Mouse (Mus musculus) embryonic facial prominence, embryonic 15.5 days (tissue): Measurements from ENCODE around the gene Sorcs2. TPM values are rescaled to one million over a fixed set of nuclear protein-coding genes. Genes with fewer than 3 reads are reported as not detected.

Source experiments
- ATAC-seq: fragments of 200-750 bp; cut with Nextera tagmentation; 2 replicates; pipeline ENCODE4 v1.8.0; 2017; ENCODE audit warnings: low read depth, moderate TSS enrichment; ENCODE audit not compliant: insufficient number of reproducible peaks, low FRiP score, low TSS enrichment
- H3K27ac ChIP-seq: fragments of 300-500 bp; sonication (generic); replicated peaks from 2 replicates; pipeline ENCODE4 v1.5.1; 2015; ENCODE audit warnings: mild to moderate bottlenecking, inconsistent platforms
- H3K27me3 ChIP-seq: fragments of 300-500 bp; sonication (generic); 2 replicates; pipeline ENCODE4 v1.6.1; 2015; ENCODE audit warnings: inconsistent platforms
- H3K36me3 ChIP-seq: fragments of 300-500 bp; sonication (generic); 2 replicates; pipeline ENCODE4 v1.6.1; 2015; ENCODE audit warnings: mild to moderate bottlenecking, inconsistent platforms
- H3K4me1 ChIP-seq: fragments of 300-500 bp; sonication (generic); 2 replicates; pipeline ENCODE4 v1.6.1; 2015; ENCODE audit warnings: inconsistent platforms
- H3K4me2 ChIP-seq: fragments of 300-500 bp; sonication (generic); replicated peaks from 2 replicates; pipeline ENCODE4 v1.6.1; 2015; ENCODE audit warnings: mild to moderate bottlenecking, inconsistent platforms
- H3K4me3 ChIP-seq: fragments of 300-500 bp; sonication (generic); replicated peaks from 2 replicates; pipeline ENCODE4 v1.5.1; 2015; ENCODE audit warnings: mild to moderate bottlenecking, inconsistent platforms
- H3K9ac ChIP-seq: fragments of 300-500 bp; sonication (generic); 2 replicates; pipeline ENCODE4 v1.6.1; 2015; ENCODE audit warnings: inconsistent platforms
- H3K9me3 ChIP-seq: fragments of 300-500 bp; sonication (generic); replicated peaks from 2 replicates; pipeline ENCODE4 v1.6.1; 2016; ENCODE audit warnings: inconsistent platforms
- WGBS: fragments of 180-500 bp; shearing (Covaris S2); methylation state at CpG from one replicate; pipeline ENCODE4 v1.1.7; 2015; 5-methylcytosine and 5-hydroxymethylcytosine counted together
- polyA plus RNA-seq: library from polyadenylated mRNA; unstranded; fragments of >200 nt; fragmentation: Nextera tagmentation; extraction: Ambion mirVana; gene quantifications from 2 replicates; pipeline ENCODE4 v1.2.1, GENCODE M21; 2015

Gene Sorcs2
- polyA plus RNA-seq, 1 experiment from 2014 or later = 25.3 TPM

DNA sequence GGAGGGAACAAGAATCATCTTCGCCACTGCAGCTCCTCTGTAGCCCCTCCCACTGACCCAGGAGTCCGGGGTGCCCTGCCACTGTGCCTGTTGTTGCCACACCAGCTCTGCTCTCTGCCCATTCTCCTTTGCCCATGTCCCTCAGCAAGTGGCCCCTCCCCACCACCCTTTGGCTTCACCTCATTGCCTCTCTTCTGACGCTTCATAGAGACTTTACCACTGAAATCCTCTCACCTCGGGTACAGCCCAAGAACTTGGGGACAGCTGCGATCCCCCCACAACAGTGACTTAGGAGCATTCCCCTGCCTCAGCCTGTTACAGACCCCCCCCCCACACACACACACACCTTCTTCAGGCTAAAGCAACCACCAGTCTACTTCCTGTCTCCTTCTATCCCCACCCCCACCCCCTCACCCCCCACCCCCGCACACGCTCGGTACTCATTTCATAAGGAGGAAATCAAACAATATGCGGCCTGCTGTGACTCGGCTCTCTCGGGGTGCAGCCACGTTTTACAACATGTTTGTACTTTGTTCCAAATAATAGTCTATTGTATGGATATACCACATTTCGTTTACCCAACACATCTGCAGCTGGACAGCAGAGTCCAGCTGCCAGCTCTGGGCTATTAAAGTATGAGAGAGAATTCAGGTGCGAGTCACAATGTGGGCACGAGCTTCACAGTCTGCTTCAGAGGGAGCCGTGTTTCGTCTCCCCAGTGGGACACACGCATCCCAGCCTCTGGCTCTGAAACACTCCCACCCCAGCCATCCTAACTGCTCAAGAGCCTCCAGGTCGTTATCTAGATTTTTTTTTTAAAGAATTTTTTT lies 23.5 kb downstream of the Sorcs2 start:
- H3K4me3 ChIP-seq = no peak overlapping the region
- ATAC-seq = no peak
- H3K27ac ChIP-seq = 0 out of 2 replicates have a peak overlapping the region, but pooled peaks have one; percentile 48
- no peak overlapping the region for H3K9ac ChIP-seq
- H3K27me3 ChIP-seq = no peaks in the 10 kb centered on the region
- 40% methylated on average over 19 of the region's 19 CpGs for WGBS
- peaks cover 64% of the 10 kb centered on the region for H3K4me1 ChIP-seq
- no peaks in the 10 kb centered on the region for H3K36me3 ChIP-seq
- no peak overlapping the region for H3K4me2 ChIP-seq
- H3K9me3 ChIP-seq = no peaks in the 10 kb centered on the region

DNA sequence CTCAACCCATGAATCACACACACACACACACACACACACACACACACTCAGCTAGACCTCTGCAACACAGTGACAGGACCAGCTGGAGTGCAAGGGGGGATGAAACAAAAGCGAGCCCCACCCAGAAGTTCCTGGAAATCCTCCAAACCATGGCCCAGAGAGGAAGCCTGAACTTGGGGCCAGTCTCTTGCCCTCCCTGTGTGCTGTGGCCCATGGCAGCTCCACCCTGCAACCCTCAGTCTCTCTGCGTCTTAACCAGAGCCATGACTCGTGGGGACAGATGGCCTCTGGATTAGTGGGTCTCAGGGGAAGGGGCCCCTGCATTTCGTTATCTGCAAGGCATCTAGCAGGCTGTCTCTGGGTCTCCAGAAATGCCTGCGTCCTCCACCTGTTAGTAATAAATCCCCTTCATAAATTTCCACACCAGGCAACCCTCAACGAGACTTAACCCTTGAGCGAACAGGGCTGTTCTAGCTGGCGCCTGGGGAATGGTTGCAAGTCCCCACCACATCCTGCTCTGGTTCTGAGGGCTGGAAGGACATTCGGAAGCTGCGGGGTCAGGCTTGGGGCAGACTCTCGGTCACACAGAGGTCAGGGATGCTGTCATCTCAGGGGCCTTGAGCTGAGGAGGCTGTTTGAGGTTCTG lies 24.6 kb downstream of the Sorcs2 start:
- Histone ChIP-seq H3K9me3 (no peaks in the 10 kb centered on the region), H3K9ac (no peak overlapping the region), H3K27ac (no peak overlapping the region), H3K36me3 (no peaks in the 10 kb centered on the region), H3K4me2 (no peak overlapping the region), H3K4me1 (peaks cover 72% of the 10 kb centered on the region), H3K27me3 (no peaks in the 10 kb centered on the region), H3K4me3 (no peak overlapping the region)
- WGBS = 16% methylated on average over 11 of the region's 11 CpGs
- peak; percentile 78 for ATAC-seq

DNA sequence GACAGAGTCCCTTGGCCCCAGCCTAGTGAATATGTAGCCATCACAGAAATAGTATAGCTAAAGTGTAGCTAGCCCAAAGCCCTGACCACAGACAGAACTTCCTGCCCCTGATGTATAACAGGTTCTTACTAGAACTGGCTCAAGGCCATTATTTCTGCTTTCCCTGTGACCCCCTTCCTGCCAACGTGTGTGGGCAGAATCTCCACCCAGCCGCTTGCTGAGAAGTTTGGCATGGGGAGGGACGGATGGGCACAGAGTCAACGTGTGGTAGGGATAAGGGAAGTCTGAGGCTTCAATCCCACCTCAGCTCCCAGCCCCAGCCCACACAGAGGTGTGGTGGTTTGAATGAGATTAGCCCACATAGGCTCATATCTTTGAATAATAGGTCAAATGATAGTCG lies 26.2 kb downstream of the Sorcs2 start:
- Histone ChIP-seq H3K9ac (no peak overlapping the region), H3K27ac (no peak overlapping the region), H3K9me3 (no peaks in the 10 kb centered on the region), H3K4me2 (no peak overlapping the region), H3K27me3 (no peaks in the 10 kb centered on the region), H3K4me3 (no peak overlapping the region), H3K4me1 (peaks cover 72% of the 10 kb centered on the region), H3K36me3 (no peaks in the 10 kb centered on the region)
- WGBS = 64% methylated on average over 5 of the region's 5 CpGs
- no peak for ATAC-seq

DNA sequence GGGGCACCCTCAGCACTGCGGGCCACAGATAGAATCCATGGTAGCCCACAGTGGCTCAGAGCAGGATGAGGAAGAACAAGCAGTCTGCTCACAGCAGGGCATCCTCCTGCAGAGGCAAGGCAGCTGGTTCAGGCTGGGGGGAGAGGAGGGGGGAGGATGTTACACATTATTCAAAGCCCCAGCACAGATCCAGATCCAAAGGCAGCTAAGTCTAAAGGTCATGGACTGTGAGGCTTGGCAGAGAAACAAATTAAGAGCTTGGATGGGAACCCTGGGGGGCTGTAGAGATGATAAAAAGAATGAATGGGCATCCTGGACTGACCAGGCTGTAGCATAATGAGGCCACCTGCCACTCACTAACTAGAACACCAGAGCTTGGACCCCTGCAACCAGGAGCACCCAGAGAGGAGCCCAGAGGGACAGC lies 28.7 kb downstream of the Sorcs2 start:
- Histone ChIP-seq H3K4me1 (peaks cover 59% of the 10 kb centered on the region), H3K27ac (no peak overlapping the region)

DNA sequence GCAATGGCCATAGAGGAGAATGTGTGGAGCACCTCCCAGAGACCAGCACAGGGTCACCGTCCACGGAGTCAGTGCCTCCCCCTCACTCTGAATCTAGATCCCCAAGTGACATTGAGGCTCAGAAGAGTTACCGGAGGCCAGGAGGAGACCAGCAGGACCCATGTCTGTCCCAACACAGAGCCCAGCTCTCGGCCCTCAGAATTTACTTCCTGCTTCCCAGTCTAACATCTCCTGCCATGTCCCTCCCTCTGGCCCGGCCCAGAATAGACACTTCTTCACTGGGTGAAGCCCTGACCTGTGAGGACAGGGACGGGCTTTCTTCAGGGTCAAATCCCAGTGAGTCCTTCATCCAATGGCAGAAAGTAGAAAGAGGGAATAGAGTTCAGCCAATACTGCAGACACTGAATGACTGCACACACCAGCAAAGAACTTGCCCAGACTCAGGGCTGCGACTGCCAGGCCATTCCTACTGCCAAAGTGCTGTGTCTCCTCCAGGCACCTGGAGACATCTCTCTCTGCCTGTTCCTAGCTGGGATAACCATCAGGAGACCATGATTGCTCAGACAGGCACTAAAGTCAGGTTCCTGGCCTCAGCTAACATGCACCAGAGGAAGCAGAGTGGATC lies 29.3 kb downstream of the Sorcs2 start:
- Histone ChIP-seq H3K36me3 (no peaks in the 10 kb centered on the region), H3K4me3 (no peak overlapping the region), H3K4me2 (no peak overlapping the region), H3K27me3 (no peaks in the 10 kb centered on the region), H3K4me1 (peaks cover 53% of the 10 kb centered on the region), H3K27ac (no peak overlapping the region), H3K9me3 (no peaks in the 10 kb centered on the region), H3K9ac (no peak overlapping the region)
- 80% methylated on average over 7 of the region's 7 CpGs for WGBS
- ATAC-seq = no peak

More for the DNA sequence above, 28.7 kb downstream of the Sorcs2 start:
- Histone ChIP-seq H3K4me3 (no peak overlapping the region), H3K27me3 (no peaks in the 10 kb centered on the region), H3K9me3 (no peaks in the 10 kb centered on the region), H3K36me3 (no peaks in the 10 kb centered on the region), H3K4me2 (no peak overlapping the region), H3K9ac (no peak overlapping the region)
- 58% methylated on average over 1 of the region's 1 CpGs for WGBS
- no peak for ATAC-seq

DNA sequence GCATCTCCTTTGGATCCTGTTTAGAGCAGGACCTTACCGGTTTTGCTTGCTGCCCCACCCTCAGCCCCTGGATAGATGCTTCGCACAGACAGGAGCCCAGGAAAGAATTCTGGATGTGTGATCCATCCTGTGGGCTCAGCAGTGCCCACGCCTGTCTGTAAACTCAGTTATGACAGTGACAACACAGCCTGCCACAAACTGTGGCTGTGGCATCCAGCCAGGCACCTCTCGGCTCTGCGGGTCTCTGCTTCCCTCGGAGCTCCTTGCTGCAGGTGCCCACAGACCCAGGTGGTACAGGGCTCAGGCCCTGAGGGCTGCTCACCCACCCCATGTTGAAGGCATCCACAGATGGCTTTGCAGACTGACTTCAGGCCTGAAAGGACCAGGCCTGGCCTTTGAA lies 30.0 kb downstream of the Sorcs2 start:
- H3K27ac ChIP-seq = no peak overlapping the region; the same call in 1 of the 2 replicates
- H3K4me1 ChIP-seq = peaks cover 49% of the 10 kb centered on the region
- no peaks in the 10 kb centered on the region for H3K36me3 ChIP-seq
- no peaks in the 10 kb centered on the region for H3K27me3 ChIP-seq
- H3K9me3 ChIP-seq = no peaks in the 10 kb centered on the region
- no peak for ATAC-seq
- no peak overlapping the region for H3K4me3 ChIP-seq
- H3K9ac ChIP-seq = no peak overlapping the region
- no peak overlapping the region for H3K4me2 ChIP-seq
- 60% methylated on average over 6 of the region's 6 CpGs for WGBS

DNA sequence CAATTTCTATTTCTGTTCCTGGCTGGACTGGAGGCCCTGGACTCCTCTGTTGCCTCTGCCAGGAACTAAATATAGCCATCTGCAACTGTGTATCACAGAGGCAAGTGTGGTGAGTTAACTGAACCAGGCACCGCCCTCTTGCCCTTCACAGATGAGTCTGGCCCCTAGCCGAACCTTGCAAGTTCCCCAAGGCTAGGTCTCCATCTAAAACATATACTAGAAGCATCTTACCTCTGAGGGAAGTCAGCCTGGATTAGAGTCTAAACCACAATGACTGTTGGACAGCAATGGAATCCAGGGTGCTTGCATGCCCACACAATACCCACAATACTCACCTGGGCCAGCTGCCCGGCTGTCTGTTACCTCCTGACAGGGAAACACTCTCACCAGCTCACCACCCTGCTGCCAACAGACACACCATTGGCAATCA lies 30.7 kb downstream of the Sorcs2 start:
- Histone ChIP-seq H3K4me1 (peaks cover 44% of the 10 kb centered on the region), H3K4me3 (no peak overlapping the region), H3K27me3 (no peaks in the 10 kb centered on the region), H3K36me3 (no peaks in the 10 kb centered on the region), H3K9ac (no peak overlapping the region), H3K4me2 (no peak overlapping the region), H3K27ac (no peak overlapping the region), H3K9me3 (no peaks in the 10 kb centered on the region)
- 51% methylated on average over 3 of the region's 3 CpGs for WGBS
- no peak; the same call in 1 of the 2 replicates for ATAC-seq

DNA sequence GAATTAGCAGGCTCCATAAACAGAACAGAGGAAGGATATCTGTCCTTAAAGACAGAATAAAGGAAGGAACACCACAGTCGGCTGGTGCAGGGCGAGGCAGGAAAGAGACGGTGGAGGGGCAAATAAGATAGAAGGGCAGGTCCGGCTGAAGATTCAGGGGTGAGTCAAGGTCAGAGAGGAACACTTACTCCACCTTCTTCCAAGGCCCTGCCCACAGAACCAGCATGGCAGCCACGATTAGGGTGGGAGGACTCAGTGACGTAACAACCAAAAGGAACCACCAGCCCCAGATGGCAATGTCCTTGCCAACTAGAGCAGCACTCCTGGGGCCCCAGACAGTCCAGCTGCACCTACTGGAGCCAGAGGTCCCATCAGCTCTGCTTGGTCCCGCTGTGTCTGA lies 36.2 kb downstream of the Sorcs2 start:
- WGBS = 81% methylated on average over 7 of the region's 7 CpGs
- ATAC-seq = no peak
- Histone ChIP-seq H3K27ac (no peak overlapping the region), H3K27me3 (no peaks in the 10 kb centered on the region), H3K9ac (no peak overlapping the region), H3K9me3 (no peaks in the 10 kb centered on the region), H3K4me3 (no peak overlapping the region), H3K36me3 (no peaks in the 10 kb centered on the region), H3K4me2 (no peak overlapping the region), H3K4me1 (peaks cover 44% of the 10 kb centered on the region)

DNA sequence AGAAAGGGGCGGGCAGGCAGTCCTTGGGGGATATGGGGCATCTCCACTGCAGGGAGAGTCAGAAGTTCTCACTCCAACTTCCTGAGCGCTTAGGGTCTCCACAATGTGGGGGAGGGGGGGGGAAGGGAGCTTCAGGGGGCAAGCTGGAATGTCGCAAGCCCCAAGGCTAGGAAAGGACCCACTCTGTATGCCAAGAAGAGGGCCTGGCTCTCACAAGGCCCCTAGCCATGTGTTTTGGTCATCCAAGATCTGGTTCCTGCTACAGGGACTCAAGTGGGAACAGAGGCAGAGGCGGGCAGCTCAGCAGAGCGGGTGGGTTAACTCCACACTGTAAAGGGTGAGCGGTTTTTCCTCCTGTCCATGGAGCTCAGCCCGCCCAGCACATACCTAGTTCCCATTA lies 37.6 kb downstream of the Sorcs2 start:
- H3K4me1 ChIP-seq = peaks cover 44% of the 10 kb centered on the region
- no peak overlapping the region for H3K4me2 ChIP-seq
- H3K9ac ChIP-seq = no peak overlapping the region
- no peaks in the 10 kb centered on the region for H3K36me3 ChIP-seq
- WGBS = 80% methylated on average over 7 of the region's 7 CpGs
- H3K9me3 ChIP-seq = no peaks in the 10 kb centered on the region
- no peak for ATAC-seq
- H3K27me3 ChIP-seq = no peaks in the 10 kb centered on the region
- H3K4me3 ChIP-seq = no peak overlapping the region
- no peak overlapping the region for H3K27ac ChIP-seq

DNA sequence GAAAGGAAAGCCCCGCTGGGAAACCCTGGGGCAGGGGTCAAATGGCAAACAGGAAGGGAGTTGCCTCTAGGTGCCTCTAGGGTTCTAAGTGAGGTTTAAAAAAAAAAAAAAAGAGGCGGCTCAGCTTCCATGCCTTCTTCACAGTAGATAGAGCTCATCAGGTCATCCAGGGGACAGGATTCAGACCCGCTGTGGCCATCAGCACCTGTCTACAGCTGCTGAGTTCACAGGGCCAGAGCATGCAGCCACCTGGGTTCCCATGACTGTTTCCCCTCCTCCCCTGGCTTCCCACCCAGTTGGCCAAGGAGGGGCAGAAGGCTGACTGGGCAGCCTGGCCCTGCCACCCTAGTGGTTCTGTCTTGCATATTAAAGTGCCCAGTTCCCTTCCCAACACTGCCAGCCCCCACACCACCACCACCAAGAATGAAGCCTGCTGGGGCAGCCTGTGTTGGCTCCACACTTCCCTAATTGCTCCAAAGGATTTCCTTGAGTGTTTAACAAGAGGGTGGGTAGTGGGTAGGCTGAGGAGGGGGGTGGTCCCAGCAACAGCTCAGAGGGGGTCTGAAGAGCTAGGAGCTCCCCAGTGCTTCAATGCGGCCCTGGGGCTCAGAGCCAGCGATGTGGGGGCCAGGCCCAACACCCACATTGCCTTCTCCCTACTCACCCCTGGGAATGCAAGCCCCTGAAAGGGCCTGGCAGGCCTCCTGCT lies 38.2 kb downstream of the Sorcs2 start:
- WGBS = 48% methylated on average over 5 of the region's 5 CpGs

DNA sequence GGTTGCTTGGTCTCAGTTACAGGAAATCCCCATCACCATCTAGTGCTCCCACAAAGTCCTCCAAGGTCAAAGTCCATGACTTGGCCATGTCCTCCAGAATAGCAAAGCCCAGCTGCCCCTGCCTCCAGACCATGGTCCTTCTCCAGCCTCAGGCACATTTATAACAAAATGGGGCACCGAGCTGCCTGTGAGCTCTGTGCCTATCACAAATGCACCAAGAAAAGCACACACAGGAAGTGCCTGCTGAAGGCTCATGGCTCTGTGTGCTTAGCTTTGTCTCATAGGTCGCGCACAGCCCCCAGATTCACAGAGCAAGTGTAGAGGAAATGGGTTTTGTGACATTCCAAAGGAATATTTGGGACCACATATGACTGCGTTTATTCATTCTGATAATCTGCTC lies 39.8 kb downstream of the Sorcs2 start:
- 77% methylated on average over 4 of the region's 4 CpGs for WGBS
- no peak for ATAC-seq
- Histone ChIP-seq H3K36me3 (no peaks in the 10 kb centered on the region), H3K4me2 (no peak overlapping the region), H3K9ac (no peak overlapping the region), H3K27ac (no peak overlapping the region), H3K9me3 (no peaks in the 10 kb centered on the region), H3K4me1 (peaks cover 51% of the 10 kb centered on the region), H3K4me3 (no peak overlapping the region), H3K27me3 (no peaks in the 10 kb centered on the region)

More for the DNA sequence above, 38.2 kb downstream of the Sorcs2 start:
- no peak overlapping the region for H3K4me2 ChIP-seq
- H3K9me3 ChIP-seq = no peaks in the 10 kb centered on the region
- H3K4me3 ChIP-seq = no peak overlapping the region
- H3K27ac ChIP-seq = no peak overlapping the region
- no peaks in the 10 kb centered on the region for H3K27me3 ChIP-seq
- H3K4me1 ChIP-seq = peaks cover 44% of the 10 kb centered on the region
- no peak for ATAC-seq
- no peak overlapping the region for H3K9ac ChIP-seq
- H3K36me3 ChIP-seq = no peaks in the 10 kb centered on the region
